Mouse (Mus musculus) lung, embryonic 16.5 days (tissue): ENCODE data around the gene Prpf40b. TPM values are rescaled to one million over a fixed set of nuclear protein-coding genes. Genes with fewer than 3 reads are reported as not detected.
"Not testable (repeated sequence)": the region's sequence is repeated elsewhere in the genome, so short reads cannot be mapped to it uniquely, and the experiment has no call there.

Experiments
- ATAC-seq: fragments of 200-750 bp; cut with Nextera tagmentation; 2 replicates; pipeline ENCODE4 v1.8.0; 2017; ENCODE audit warnings: low read depth, mild to moderate bottlenecking, moderate library complexity
- H3K27ac ChIP-seq: fragments of 300-500 bp; sonication (generic); 2 replicates; pipeline ENCODE4 v1.5.1; 2014; ENCODE audit warnings: mild to moderate bottlenecking, control low read depth, low read length
- H3K27me3 ChIP-seq: fragments of 300-500 bp; sonication (generic); 2 replicates; pipeline ENCODE4 v1.6.1; 2014; ENCODE audit warnings: low read depth, low read length, mixed read lengths; ENCODE audit not compliant: control insufficient read depth, insufficient read depth
- H3K36me3 ChIP-seq: fragments of 300-500 bp; sonication (generic); 2 replicates; pipeline ENCODE4 v1.6.1; 2014; ENCODE audit warnings: low read length; ENCODE audit not compliant: control insufficient read depth, insufficient read depth
- H3K4me1 ChIP-seq: fragments of 300-500 bp; sonication (generic); replicated peaks from 2 replicates; pipeline ENCODE4 v1.6.1; 2014; ENCODE audit warnings: low read length, mixed read lengths; ENCODE audit not compliant: control insufficient read depth, insufficient read depth
- H3K4me2 ChIP-seq: fragments of 300-500 bp; sonication (generic); 2 replicates; pipeline ENCODE4 v1.6.1; 2014; ENCODE audit warnings: low read depth, low read length, control low read depth
- H3K4me3 ChIP-seq: fragments of 300-500 bp; sonication (generic); 2 replicates; pipeline ENCODE4 v1.5.1; 2014; ENCODE audit warnings: mild to moderate bottlenecking, low read length, control low read depth
- H3K9ac ChIP-seq: fragments of 300-500 bp; sonication (generic); 2 replicates; pipeline ENCODE4 v1.6.1; 2014; ENCODE audit warnings: low read length, control low read depth
- H3K9me3 ChIP-seq: fragments of 300-500 bp; sonication (generic); 2 replicates; pipeline ENCODE4 v1.6.1; 2016; ENCODE audit warnings: low read length; ENCODE audit not compliant: control insufficient read depth
- WGBS: fragments of 180-500 bp; shearing (Covaris S2); extraction: QIAGEN DNeasy Blood & Tissue Kit; methylation state at CpG from one replicate; pipeline ENCODE4 v1.1.7; 2014; 5-methylcytosine and 5-hydroxymethylcytosine counted together
- polyA plus RNA-seq: library from polyadenylated mRNA; unstranded; fragments of >200 nt; fragmentation: Nextera tagmentation; extraction: Ambion mirVana; gene quantifications from 2 replicates; pipeline ENCODE4 v1.2.1, GENCODE M21; 2015

Gene Prpf40b
- polyA plus RNA-seq = 54.0 and 55.1 TPM in 2 replicates

DNA sequence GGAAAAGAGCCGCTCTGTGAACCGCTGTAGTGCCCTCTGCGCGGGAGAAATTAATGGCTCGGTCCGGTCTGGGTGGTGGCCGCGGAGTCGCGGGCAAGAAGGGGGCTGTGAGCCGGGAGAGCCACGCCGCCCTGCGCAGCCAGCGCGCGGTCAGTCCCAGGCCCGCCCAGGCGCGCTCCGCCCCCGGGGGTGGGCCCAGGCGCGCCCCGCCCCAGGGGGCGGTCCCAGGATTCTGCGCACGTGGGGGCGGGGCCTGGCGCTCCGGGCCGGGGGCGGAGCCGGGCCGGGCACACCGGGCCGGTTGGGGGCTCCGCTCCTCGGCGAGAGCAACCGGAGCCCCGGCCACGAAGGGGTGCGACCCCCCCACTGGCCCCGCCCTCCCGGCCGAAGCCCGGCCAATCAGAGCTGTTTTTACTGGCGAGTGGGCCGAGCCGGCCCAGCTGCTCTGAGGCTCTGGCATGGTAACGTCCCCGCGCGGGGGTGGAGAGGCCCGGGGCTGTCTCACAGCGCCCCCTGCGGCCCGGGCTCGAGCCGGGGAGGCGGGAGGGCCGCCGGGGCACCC is at the start of gene Prpf40b:
TSS of gene Prpf40b (plus strand) at position 275 of the 562 bp plus-strand sequence.
- Histone ChIP-seq H3K9ac (peak within 1 kb of the TSS; percentile 77), H3K4me2 (peak within 1 kb of the TSS; percentile 62), H3K4me3 (peak within 1 kb of the TSS; percentile 77), H3K9me3 (no peaks in the 10 kb centered on the region), H3K27me3 (no peaks in the 10 kb centered on the region), H3K27ac (peak within 1 kb of the TSS; percentile 90), H3K4me1 (no peaks in the 10 kb centered on the region), H3K36me3 (no peaks in the 10 kb centered on the region)
- peak; percentile 98 for ATAC-seq
- WGBS = 1% methylated on average over 48 of the region's 64 CpGs

DNA sequence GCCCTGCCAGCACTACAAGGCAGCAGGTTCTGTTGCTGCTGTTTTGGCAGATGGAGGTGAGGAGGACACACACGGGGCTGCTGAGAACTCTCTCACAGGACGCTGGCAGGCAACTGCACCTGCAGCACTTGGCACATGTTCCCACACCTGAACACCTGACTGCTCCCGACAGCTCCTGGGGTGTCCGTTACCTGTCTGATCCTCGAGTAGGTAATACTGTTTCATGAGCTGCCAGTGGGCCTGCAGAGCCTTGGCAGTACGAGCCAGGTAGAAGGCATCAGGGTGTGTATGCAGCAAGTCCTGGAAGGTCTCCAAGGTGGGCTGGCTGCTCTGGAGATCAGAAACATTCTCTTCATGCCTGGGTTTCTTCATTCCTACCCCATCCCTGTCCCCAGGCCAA is 48.2 kb upstream of the Prpf40b start:
- 89% methylated on average over 6 of the region's 6 CpGs for WGBS
- H3K27me3 ChIP-seq, H3K9ac ChIP-seq, ATAC-seq, H3K4me3 ChIP-seq, H3K4me2 ChIP-seq, H3K4me1 ChIP-seq, H3K9me3 ChIP-seq, H3K27ac ChIP-seq: not testable (repeated sequence)
- peaks cover 33% of the 10 kb centered on the region for H3K36me3 ChIP-seq

DNA sequence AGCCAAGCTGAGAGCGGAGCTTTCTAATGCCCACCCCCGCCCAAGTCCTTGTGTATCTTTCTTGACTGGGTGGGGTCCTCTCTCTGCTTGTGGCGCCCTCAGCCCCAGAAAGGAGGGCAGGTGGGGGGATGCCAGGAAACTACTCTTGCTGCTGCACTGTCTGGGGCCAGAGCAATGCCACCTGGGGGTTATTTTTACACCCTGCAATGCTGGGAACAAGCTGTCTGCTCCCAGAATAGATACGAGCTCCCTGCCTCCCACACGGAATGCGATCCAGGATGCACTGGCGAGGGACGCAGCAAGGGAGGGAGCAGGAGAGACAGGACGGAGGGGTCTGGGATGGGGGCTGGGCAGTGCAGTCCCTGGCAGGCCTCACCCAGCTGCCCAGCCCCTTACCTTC is 45.9 kb upstream of the Prpf40b start:
- H3K9me3 ChIP-seq = no peaks in the 10 kb centered on the region
- H3K9ac ChIP-seq = no peak overlapping the region
- peaks cover 18% of the 10 kb centered on the region for H3K36me3 ChIP-seq
- WGBS = 78% methylated on average over 9 of the region's 9 CpGs
- H3K4me1 ChIP-seq = peaks cover 5% of the 10 kb centered on the region; the same call in 1 of the 2 replicates
- no peak for ATAC-seq
- no peak overlapping the region for H3K4me2 ChIP-seq
- H3K27me3 ChIP-seq = no peaks in the 10 kb centered on the region
- no peak overlapping the region for H3K4me3 ChIP-seq
- H3K27ac ChIP-seq = no peak overlapping the region

DNA sequence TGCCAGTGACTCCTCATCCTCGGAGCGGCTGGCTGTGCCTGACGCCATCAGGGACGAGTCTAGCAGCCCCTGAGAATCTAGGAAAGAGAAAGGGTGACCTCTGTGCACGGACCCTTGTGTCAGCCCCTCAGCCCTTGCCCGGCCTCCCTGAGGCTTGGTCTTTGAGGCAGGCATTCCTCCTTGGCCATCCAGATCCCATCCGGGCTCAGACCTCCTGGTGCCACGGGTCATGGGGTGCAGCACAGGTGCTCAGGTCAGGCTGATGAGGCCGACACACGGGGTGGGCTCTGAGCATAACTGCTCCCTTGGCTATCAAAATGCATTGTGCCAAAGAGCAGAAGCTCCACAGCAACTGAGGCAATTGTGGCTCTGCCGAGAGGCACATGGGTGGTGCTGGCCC is 44.9 kb upstream of the Prpf40b start:
- 90% methylated on average over 9 of the region's 11 CpGs for WGBS
- ATAC-seq = no peak
- no peak overlapping the region for H3K27ac ChIP-seq
- H3K9me3 ChIP-seq = no peaks in the 10 kb centered on the region
- no peak overlapping the region for H3K9ac ChIP-seq
- H3K4me1 ChIP-seq = peaks cover 5% of the 10 kb centered on the region; the same call in 1 of the 2 replicates
- H3K27me3 ChIP-seq = no peaks in the 10 kb centered on the region
- H3K36me3 ChIP-seq = peaks cover 15% of the 10 kb centered on the region
- no peak overlapping the region for H3K4me3 ChIP-seq
- H3K4me2 ChIP-seq = no peak overlapping the region

DNA sequence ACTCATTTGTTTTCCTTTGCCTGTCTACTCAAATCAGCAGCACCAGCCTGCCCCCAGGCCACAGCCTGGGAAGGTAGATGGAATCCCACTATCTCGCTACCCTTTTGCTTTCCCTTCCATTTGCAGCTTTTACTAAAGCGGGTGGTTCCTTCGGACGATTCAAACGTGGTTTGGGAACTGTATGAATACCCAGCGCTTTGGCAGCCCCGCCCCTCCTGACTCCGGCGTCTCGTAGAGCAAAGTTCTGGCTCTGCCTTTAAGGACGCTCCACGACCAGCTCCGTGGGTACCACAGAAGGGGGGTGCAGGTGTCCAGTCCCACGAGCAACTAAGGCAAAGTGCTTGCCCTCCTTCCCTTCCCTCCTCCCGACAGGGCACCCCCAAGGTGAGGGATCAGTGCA is 43.8 kb upstream of the Prpf40b start:
- H3K9me3 ChIP-seq, H3K27ac ChIP-seq, H3K27me3 ChIP-seq, H3K4me1 ChIP-seq: not testable (repeated sequence)
- Histone ChIP-seq H3K4me3 (peak overlapping the region; percentile 77), H3K36me3 (peaks cover 12% of the 10 kb centered on the region), H3K4me2 (peak overlapping the region; percentile 53), H3K9ac (peak overlapping the region; percentile 81)
- peak; percentile 7; the same call in 1 of the 2 replicates for ATAC-seq
- WGBS = 1% methylated on average over 14 of the region's 15 CpGs

DNA sequence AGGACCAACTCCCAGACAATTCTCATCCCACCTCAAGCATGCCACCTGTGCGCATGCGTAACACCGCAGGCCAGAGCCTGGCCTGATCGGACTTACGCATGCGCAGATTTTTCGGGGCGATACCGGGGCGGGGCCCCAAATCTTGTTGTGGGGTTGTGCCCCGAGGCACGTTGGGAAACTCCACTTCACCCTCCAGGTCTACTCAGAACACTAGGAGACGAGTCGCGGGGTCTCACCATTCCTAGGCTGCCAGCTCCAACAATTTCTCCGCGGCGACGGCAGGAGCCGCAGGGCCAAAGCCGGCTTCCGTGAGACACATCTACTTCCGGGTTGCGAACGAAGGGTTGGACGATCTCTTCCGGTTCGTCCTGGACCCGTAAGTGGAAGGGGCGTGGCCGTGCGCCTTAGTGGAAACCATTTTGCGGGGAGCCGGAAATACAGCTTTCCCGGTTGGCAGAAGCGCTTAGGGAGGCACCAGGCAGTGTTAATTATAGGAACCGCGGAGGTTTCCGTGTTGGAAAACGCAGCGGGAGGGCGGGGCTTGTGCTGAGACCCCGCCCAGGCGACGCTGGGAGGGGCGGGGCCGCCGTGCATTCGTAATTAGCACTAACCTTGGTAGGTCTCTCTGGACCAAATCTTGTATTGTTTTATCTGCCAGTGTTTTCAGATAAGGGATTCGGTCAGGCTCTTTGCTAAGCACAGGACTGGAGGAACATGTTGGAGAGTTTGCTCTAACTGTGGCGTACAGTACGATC is 43.1 kb upstream of the Prpf40b start, which contains the start of gene Mcrs1:
TSS of gene Mcrs1 (minus strand) at position 336 of the 755 bp plus-strand sequence.
- Histone ChIP-seq H3K36me3 (peaks cover 12% of the 10 kb centered on the region), H3K4me1 (peaks cover 5% of the 10 kb centered on the region; the same call in 1 of the 2 replicates), H3K4me2 (peak within 1 kb of the TSS; percentile 53), H3K27me3 (no peaks in the 10 kb centered on the region), H3K9me3 (no peaks in the 10 kb centered on the region), H3K27ac (peak within 1 kb of the TSS; percentile 90), H3K4me3 (peak within 1 kb of the TSS; percentile 77), H3K9ac (peak within 1 kb of the TSS; percentile 81)
- under 1% methylated on average over 52 of the region's 52 CpGs for WGBS
- peak; percentile 97 for ATAC-seq

DNA sequence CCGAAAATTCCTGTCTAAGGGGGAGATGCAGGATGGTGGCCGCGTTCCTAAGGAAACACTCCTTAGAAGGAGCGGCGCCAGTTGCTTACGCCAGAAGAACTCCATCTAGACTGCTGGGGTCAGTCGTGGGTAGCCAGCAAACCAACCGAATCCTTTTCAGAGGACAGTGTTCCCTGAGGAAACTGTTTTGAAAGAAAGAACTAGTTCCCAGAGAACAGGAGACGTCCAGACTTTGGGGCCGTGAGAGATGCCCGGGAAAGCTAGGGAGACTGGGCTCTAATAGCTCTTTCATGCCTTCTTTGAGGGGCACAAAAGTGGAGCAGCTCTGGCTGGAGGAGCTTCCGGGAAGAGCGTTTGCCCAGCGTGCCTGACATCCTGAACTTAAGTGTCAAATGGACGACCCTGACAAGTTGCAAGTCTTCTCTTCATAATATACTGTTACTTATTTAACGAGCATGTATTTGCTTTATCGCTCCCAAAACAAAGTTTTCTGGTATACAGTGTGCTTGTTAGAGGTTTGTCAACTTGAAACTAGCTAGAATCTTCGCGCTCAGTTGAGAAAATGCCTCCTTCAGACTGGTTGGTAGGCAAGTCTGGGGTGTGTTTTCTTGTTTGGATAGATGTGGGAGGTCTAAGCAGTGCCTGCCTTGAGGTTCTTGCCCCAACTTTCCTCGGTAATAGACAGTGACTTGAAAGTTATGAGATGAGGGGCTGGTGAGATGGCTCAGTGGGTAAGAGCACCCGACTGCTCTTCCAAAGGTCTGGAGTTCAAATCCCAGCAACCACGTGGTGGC is 42.3 kb upstream of the Prpf40b start:
- no peaks in the 10 kb centered on the region for H3K9me3 ChIP-seq
- H3K9ac ChIP-seq = peak overlapping the region; percentile 81
- ATAC-seq = peak; percentile 73
- H3K36me3 ChIP-seq = peaks cover 9% of the 10 kb centered on the region
- peaks cover 5% of the 10 kb centered on the region; the same call in 1 of the 2 replicates for H3K4me1 ChIP-seq
- peak overlapping the region; percentile 77 for H3K4me3 ChIP-seq
- peak overlapping the region; percentile 53 for H3K4me2 ChIP-seq
- 2% methylated on average over 22 of the region's 22 CpGs for WGBS
- H3K27me3 ChIP-seq = no peaks in the 10 kb centered on the region
- H3K27ac ChIP-seq = peak overlapping the region; percentile 90

DNA sequence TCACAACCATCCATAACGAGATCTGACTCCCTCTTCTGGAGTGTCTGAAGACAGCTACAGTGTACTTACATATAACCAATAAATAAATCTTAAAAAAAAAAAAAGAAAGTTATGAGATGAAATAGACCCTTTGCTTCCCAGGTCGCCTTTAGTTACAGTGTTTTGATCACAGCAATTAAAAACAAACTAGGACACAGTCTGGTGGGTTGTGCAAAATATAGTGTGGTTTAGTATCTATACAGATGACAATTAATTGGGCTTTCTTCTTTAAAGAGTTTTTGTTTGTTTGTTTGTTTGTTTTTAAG is 41.8 kb upstream of the Prpf40b start:
- not testable (repeated sequence) for H3K9ac ChIP-seq, ATAC-seq

DNA sequence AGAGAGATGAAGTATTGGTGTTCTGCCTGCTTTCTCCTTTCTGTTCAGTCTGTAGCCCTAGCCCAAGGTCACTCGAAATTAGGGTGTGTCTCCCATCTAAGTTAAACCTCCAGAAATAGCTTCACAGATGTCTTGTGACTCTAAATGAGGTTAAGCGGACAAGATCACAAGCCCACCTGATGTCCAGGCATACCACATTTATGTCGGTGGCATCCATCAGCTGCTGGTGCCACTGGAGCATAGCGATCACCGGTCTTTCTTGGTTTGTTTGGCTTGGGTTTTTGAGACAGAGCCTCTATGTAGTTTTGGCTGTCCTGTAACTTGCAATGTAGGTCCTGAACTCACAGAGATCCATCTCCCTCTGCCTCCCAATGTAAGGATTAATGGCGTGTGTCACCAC is 41.1 kb upstream of the Prpf40b start:
- no peak overlapping the region for H3K27ac ChIP-seq
- no peaks in the 10 kb centered on the region for H3K27me3 ChIP-seq
- no peaks in the 10 kb centered on the region for H3K9me3 ChIP-seq
- no peak overlapping the region for H3K4me3 ChIP-seq
- H3K4me1 ChIP-seq = peaks cover 5% of the 10 kb centered on the region; the same call in 1 of the 2 replicates
- 95% methylated on average over 6 of the region's 6 CpGs for WGBS
- no peak overlapping the region for H3K4me2 ChIP-seq
- ATAC-seq = no peak
- no peaks in the 10 kb centered on the region for H3K36me3 ChIP-seq
- H3K9ac ChIP-seq = no peak overlapping the region

More for the DNA sequence above, 41.8 kb upstream of the Prpf40b start:
- not testable (repeated sequence) for H3K4me1 ChIP-seq, H3K4me3 ChIP-seq, H3K27me3 ChIP-seq, H3K36me3 ChIP-seq, H3K9me3 ChIP-seq
- Histone ChIP-seq H3K27ac (peak overlapping the region; percentile 90), H3K4me2 (peak overlapping the region; percentile 53)
- 40% methylated on average over 2 of the region's 2 CpGs for WGBS
